Mouse (Mus musculus): ENCODE results near the gene Atic. TPM values are rescaled to one million over a fixed set of nuclear protein-coding genes. Genes with fewer than 3 reads are reported as not detected.

Gene Atic
- total RNA-seq, 2 experiments from 2014 or later, result 33.3 to 35.5 TPM

DNA sequence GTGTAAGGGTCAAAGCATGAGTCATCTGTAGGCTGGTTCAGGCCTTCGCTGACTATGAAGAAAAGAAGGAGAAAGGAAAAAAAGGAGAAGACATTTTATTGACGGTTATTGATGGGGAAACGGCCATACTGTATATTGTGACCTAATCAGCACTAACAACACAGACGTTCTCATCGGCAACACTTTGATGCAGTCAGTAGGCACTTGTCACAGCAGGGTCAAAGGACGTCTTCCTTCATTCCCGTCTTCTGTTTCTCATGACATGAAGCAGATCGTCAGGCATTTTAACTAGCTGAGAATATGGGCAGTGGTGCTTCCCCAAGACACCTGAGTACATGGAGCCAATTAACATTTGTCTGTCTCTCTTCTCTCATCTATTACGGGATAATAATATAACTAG is 36.2 kb downstream of the Atic start:
- no peak for DNase-seq (ENCODE audit: low spot score in 2 of 2)

DNA sequence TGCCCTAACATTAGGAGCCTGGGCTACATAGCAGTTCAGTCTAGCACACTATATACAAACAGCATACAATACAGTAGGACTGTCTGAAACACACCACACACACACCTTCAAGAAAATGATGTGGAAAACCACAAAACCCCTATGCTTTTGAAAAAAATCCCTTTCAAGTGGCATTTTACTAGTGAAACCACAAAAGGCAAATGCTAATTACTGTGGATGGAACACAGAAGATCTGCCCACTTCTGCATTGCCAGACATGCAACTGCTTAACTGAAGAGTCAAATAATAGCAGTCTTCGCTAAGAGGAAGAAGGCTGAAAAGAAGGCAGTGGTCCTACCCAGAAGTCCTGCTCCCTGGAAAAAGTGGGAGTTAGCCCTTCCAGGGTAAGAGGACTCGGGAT is 37.3 kb downstream of the Atic start:
- no peak for DNase-seq (ENCODE audit: low spot score in 2 of 2)

DNA sequence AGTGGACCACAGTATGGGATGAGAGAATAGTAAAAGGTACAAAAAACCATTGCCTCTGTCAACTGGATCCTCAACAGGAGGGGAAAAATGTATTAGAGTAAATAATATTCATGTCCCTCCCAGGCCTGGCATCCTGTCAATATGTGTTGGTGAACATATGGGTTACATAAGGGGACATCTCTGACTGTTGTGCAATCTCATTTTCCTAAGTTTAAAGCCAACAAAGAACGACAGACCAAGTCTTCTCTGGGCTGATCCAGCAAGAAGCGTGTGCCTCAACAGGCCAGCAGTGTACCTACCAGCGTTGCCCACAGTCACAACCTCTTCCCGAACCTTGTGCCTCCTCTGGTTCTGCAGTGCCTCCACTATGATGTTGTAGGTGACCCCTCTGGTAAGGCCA is 38.4 kb downstream of the Atic start:
- DNase-seq (ENCODE audit: low spot score in 2 of 2), result no peak

GRCm38 (mm10) chr1:71605751-71606150 is 48.8 kb downstream of the Atic start:
- DNase-seq (ENCODE audit: low spot score in 2 of 2), result no peak

DNA sequence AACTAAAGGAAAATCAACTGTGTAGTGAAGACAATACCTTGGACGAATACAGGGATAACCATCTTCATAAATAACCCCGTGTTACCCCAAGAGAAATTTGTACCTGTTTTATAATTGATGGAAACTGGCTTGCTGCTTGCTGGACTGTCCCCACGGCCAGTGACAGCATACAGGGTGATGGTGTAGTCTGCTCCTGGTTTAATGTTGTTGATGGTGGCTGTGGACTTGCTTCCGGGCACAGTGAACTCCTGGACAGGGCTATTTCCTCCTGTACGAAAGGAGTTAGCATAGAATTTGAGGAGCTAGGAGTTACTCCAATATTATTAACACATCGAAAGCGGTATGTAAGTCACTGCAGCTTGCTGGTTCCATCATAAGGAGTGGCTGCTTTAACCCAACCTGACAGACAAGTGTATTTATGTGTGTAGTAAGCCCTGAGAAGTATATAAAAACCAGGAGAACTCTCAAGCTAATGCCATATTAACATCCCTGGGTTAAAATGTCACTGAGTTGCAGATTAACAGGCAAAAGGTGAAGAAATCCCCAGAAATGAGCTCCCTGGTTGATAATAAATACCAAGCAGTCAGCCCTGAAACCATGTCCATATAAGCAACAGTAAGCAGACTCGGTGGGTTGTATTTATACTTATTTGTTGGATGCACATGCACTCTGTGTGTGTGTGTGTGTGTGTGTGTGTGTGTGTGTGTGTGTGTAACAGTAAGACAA is 49.8 kb downstream of the Atic start:
- DNase-seq (ENCODE audit: low spot score in 2 of 2), result no peak

- DNase-seq (ENCODE audit: low spot score in 2 of 2), result no peak
Measured at GRCm38 (mm10) chr1:71609057-71609775, 52.3 kb downstream of the Atic start.

DNA sequence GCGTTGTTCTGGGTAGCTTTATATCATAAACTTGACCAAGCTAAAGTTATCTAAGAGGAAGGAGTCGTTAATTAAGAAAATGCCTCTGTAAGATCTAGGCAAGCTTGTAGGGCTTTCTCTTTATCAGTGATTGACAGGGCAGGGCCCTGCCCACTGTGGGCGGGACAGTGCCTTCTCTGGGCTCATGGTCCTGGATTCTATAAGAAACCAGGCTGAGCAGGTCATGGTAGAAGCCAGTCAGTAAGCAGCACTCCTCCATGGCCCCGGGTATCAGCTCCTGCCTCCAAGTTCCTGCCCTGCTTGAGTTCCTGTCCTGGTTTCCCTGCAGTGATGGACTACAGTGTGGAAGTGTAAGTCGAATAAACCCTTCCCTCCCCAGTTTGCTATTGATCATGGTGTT is 53.0 kb downstream of the Atic start:
- no peak for DNase-seq (ENCODE audit: low spot score in 2 of 2)

- DNase-seq (ENCODE audit: low spot score in 2 of 2), result no peak
Measured at GRCm38 (mm10) chr1:71612256-71612655, 55.3 kb downstream of the Atic start.

DNA sequence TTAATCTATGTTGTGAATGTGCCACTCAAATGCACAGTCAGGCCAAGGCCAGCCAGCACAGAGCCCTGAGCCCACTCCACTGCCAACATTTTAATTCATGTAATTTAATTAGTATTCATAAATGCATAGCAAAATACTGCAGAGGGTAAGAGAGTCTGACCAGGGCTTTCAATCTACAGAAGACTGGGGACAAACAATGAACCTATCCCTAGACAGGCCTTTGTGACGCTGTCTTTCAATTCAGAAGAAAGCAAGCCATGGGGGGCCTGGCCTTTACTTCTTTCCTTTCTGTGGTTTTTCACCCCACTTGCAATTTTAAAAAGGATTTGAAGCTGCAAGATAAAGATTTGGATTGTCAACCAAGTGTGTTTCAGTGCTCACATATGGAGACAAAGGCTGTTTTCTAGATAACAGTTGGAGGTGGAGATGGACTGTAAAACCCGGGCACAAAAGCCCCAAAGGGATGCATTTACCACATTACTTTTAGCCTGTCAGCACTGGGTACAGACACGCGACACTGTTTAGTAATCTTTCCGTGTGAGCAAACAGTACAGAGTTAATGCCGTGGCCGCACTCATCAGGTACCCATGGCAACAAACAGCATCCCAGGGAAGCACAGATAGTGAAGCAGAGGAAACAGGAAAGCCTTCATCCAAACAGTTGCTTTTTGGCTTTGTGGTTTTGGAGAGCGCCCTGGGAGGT is 57.7 kb downstream of the Atic start:
- no peak for DNase-seq (ENCODE audit: low spot score in 2 of 2)

GRCm38 (mm10) chr1:71621526-71621925 is 64.6 kb downstream of the Atic start:
- DNase-seq (ENCODE audit: low spot score in 2 of 2), result no peak

DNA sequence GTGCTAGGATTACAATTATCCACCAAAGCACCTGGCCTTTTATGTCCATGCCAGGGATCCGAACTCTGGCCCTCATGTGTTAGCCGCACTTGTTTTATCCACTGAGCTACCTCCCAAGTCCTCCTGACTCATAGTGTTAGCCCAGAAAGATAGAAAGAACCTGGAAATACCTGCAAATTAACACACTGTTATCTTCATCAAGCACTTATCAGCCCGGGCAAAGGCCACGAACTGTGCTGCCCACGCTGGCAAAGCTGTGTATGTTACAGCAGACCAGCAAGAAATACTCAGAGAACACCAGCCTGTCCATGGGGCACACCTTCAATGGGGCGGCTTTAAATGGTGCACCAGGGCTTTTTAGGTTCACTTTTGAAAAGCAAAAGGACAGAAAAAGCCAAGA is 66.7 kb downstream of the Atic start:
- DNase-seq (ENCODE audit: low spot score in 2 of 2), result no peak

Other genes starting within 250 kb of the Atic start
- under 1 TPM; 0.05 to 0.07 TPM for gene Abca12, start 142.2 kb upstream of the Atic start, total RNA-seq (2021)
- 100 to 1,000 TPM; 658 to 717 TPM for gene Fn1, start 96.0 kb downstream of the Atic start, total RNA-seq (2021)